Mouse (Mus musculus) spleen, embryonic (tissue): Measurements from ENCODE around the gene Gprin2.

Experiments used
- CTCF ChIA-PET: fragments of 350-600 bp; sonication (Branson Sonifier 250); formaldehyde crosslinking; loops from one replicate; lab custom pipeline; 2022; lab: Charles Lee

Gprin2 gene

DNA sequence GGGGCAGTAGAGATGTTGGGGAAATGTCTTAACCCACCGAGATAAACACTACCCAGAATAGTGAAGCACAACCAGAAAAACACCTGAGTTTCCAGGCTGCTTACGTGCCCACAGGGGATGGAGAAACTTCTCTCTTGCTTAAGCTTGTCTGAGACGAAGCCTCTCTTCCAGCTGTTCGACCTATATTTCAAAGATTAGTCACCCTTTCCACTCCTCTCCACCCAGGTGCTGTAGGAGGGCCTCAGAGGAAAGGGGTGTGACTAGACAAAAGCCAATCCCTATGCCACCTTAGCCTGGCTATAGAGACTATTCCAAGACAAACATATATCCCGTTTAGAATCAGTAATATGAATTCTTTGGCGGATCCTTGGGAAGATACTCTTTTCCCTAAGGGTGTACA, 6.5 kb upstream of the Gprin2 start:
- CTCF ChIA-PET, result no interaction called here

DNA sequence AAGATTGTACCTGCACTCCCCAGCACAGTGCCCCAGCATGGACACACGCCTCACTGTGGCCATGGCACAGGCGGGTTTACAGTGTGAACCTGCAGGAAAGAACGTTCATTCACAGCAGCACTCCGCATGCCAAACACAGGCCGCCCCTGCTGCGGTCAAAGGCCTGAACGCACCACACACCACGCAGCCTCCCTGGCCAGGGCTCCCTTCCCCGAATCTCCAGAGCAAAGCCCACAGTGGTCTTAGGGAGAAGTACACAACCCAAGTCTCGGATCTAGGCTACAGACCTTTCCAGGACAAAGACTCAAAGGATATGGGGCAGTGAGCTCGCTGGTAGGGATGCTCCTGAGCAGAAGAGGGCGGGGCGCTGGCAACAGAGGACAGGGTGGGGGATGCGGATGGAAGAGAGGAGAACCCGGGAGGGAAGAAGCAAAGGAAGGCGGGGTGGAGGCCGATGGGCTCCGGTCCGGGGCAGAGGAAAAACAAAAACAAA, 669 bp downstream of the Gprin2 start:
- CTCF ChIA-PET, result no interaction called here

DNA sequence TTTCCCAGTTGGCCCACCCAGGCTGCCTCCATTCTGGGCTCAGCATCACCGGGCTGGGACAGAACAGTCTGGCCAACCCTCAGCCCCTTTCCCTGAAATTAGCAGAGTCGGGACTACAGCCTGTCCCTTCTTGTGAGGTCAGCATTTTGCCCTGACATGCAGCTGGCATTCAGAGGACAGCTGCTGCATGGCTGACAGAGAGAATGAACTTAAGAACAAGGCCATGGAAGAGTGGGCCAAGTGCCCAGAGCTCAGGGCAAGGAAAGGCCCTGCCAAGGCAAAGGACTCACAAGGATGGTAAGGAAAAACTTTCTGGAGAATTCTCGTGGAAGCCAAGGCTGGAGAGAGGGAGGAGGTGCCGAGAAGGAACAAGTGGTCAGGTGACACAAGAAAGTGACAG, 4.7 kb downstream of the Gprin2 start:
- CTCF ChIA-PET, result no interaction called here

DNA sequence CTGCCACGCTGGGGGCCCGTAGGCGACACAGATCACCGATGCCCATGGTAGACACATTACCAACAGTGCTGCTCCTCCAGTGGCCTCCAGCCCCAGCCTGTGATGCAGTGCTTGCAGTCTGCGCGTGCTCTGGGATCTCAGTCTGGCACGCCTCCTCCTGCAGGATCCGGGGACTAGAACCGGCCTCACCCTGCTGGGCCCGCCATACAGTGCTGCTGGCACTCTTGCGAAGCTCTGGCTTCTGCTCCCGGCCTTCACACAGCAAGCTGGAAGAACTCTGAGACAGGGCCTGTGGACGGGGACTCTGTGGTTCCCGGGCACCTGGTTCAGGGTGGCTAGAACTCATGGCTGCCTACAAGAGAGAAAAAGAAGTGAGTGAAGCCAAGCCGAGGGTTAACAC, 6.0 kb downstream of the Gprin2 start:
- CTCF ChIA-PET, result no interaction called here

DNA sequence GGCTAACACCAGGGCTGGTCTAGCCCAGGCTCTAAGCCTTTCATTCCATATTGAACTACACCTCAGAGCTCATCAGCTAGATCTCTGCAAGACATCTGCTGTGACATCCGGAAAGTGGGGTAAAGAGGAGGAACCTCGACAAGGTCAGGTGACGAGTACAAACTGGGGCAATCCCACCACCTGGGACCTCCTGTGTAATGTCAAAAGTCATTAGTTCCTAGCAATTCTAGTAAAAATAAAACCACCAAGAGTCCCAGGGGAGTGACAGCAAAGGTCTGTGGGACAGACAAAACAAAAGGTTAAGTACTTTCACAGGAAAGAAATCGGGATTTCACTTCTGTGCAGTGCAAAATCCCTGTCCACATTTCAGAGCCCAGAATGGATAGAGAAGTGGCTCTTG, 7.6 kb downstream of the Gprin2 start:
- CTCF ChIA-PET, result no interaction called here

DNA sequence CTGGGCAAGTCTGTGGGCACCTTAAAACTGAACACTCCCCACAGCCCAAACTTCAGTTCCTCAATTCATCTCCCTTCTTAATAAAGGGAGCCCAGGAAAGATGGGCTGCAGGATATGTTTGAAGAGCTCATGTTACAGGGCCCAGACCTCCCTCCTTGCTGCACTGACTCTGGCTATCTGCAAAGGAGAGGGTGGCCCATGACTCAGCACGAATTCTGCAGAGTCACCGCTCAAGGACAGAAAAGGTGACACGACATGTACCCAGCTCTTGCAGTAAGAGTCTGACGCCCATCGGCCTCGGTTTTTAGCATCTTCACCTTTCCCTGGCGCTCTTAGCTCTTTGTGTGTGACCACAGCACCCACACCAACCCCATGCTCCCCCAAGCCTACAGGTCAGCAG, 11.1 kb downstream of the Gprin2 start:
- CTCF ChIA-PET, result no interaction called here

DNA sequence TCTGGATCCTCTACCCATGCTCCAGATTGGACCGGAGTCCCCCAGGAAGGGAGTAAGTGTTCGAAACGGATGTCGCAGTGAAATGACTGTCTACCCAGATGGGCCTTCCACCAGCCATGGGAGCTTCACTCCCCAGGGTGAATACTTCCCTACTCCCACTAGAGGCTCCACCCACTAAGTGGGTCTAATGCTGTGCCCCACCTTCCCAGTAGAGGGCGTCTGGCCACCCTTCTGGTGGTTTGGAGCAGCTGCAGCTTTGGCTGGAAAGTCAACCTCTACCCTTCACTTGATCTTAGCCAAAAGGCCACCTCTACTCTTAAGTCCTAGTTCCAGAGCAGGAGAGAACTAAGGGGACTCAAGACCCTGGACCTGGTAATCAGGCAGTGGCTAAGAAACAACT, 12.8 kb downstream of the Gprin2 start:
- CTCF ChIA-PET, result no interaction called here

DNA sequence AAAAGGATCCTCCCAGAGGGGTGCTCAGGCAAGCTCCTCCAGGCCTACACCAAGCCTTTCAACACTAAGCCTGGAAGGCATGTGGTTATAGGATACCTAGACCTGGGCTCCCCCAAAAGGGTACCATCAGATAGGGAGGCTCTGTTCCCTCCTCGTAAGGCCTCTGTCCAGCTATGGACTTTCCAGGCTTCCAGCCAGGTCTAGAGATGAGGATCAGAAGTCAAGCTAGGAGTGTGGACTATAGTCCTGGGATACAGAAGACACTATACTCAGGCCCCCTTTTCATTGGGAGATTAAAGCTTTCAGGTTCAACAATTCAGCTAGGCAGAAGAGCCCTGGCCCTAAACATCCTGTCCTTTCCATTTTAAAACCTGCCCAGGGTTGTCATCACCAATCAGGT, 18.4 kb downstream of the Gprin2 start:
- CTCF ChIA-PET, result no interaction called here

DNA sequence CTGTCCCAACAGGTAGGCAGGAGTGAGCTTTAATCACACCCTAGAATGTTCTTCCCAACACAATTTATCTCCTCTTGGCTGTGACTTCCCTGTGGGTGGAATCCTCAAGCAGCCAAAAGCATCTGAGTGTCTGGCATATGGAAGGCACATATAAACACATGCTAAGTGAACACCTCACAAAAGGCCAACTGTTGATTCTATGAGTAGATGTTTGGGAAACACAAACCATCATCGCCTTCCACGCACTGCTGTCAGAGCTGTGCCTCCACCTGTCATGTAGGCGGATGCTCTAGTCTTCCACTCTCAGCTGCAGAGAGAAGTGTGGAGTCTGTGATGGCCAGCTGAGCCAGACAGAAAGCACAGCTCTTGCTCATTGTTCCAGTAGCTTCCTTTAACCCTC, 22.1 kb downstream of the Gprin2 start:
- CTCF ChIA-PET, result no interaction called here

DNA sequence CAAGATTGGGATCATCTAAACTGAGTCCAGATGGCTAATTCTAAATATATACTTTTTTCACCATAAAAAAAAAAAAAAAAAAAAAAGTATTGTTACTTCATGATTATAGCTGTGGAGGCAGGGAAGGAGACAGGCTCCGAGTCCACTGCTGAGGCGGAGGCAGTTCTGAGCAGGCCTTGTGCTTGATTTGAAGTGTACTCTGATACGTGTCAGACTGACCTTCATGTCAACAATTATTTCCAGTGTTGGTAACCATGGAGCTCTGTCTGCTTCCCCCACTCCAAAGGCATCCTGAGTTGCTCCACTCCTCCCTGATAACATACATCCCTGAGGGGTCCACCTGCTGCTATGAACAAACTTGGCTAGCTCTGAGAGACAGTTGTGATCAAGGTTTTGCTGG, 30.3 kb downstream of the Gprin2 start:
- CTCF ChIA-PET, result no interaction called here

DNA sequence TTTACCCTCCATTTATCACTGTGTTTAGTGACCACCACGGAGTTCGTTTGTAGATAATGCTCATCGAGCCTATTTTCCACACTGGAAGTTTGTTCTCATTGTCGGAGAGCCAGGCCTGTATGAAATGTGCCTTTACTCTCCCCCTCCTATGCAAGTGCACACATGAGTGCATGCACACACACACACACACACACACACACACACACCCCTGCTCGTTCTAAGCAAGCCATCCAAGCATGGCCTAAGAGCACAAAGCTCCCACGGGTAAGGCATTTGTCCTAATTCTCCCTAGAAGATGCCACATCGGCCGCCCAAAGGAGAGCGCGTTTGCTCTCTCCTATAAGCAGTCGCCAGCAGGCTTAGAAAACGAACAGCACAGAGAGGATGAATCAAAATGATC, 45.7 kb downstream of the Gprin2 start:
- CTCF ChIA-PET, result no interaction called here

DNA sequence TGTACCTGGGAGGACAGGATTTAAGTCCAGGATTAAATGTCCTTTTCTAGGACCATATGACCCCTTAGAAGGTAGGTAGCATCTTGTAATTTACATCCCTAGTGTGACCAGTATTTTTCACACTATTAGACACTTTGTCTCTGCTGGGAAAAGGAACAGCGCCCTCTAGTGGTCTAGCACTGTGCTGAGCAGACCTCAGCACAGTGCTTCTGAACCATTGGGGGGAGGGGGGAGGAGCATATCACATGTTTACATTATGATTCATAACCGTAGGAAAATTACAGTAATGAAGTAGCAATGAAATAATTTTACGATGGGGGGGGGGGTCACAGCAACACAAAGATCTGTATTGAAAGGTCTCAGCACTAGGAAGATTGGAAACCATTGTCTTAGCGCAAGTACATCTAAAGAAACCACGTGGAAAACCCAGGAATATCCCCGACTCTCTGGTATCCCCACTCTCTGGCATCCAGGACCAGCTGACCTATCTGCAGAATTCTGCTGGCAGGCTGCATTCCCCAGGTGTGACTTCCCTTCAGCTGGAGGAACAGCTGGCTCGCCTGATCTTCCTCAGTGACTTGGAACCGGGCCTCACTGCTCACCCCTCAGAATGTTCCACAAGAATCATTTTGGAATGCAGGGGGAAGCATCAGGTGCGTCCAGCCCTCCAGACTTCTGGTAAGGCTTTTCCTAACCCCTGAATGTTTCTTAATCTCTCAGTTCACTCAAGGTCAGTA, 46.7 kb downstream of the Gprin2 start:
- CTCF ChIA-PET, result no interaction called here

DNA sequence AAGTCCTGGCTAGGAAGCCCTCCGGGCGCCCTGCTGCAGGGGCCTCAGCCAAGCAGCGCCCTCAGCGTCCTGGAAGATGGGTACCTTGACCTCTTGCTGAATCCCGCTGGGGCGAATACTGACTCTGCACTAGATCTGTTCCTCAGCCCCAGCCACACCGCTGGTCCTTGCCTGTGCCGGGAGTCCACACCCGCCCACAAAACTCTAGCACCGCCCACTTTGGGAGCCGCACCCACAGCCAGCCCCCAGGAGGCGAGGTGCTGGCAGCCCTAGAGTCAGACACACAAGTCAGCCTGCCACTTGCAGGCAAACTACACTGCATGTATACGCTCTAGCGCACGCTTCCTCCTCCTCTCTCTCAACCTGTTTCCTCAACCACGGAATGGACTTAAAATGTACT, 49.1 kb downstream of the Gprin2 start, which contains the start of gene Npy4r:
Gene Npy4r (minus strand): TSS at position 148 of the 400 bp plus-strand sequence.
- CTCF ChIA-PET, result no interaction called here

DNA sequence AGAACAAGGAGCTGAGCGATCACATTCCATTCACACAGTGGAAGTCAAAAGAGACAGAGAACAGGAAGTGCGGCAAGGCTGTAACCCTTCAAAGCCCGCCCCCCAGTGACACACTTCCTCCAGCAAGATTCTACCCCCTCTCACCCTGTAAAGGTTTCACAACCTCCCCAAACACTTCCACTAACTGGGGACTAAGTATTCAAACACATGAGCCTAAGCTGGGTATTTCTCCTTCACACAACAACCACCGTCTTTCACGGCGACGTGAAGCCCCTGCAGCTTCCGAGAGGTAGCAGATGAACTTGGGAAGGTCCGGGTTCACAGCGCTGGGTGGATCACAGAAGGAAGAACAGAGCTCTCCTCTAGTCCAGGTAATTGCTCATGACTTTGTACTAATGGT, 58.5 kb downstream of the Gprin2 start:
- CTCF ChIA-PET, result no interaction called here

DNA sequence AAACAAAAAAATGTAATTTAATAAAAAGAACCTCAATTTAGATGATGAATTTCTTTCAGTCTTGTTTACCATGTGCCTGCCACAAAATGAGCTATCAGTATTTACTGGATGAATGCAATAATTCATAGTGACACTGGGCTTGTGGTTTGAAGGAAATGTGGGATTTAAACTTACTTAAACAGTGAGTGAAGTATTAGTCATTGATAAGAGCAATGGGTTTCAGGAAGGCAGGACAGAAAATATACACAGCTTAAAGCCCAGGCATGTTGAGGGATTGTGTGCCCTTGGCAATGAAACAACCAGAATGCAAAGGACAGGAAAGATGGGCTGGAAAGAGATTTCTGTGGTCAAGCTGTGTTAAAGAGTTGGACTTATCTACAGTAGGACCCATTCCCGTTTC, 59.1 kb downstream of the Gprin2 start:
- CTCF ChIA-PET, result no interaction called here

DNA sequence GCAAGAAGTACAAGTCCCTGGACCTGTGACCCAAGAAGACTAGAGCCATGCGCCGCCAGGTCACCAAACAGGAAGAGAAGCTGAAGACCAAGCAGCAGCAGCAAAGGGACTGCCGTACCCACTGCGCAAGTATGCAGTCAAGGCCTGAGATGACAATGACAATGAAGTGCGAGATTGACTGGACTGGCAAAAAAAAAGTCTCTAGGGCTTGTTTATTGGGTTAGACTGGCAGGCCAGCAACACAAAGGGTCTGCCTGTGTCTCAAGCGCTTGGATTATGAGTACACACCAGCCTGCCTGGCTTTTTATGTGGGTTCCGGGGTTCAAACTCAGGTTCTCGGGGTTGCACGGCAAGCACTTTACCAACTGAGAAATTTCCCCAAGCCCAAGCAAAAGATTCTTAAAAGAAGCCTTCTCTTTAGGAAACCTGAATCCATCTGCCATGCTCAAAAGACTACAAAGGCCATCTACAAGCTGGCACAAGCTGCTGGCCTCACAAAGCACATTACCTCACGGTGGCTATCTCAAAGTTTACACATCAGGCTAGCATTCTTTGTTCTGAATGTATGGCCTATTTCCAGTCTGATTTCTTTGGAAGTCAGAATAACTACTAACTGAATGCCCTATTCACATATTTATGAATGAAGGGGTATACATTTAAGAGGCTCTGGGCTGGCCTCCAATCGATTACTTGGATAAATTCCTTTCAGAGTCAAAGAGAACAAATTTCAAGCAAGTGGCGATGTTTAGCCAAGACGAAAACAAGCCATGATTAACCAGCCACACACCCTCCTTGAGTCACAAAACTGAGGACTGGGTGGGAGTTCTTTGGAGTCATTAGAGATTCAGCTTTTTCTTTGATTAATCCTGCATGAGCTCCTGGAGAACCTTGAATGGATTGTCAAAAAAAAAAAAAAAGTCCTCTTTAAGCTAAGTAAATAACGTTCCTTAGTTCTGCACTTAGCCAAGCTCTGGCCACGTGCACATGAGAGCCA, 61.5 kb downstream of the Gprin2 start:
- CTCF ChIA-PET, result no interaction called here
